Mouse (Mus musculus) lung, embryonic 16.5 days (tissue): Measurements from ENCODE around the gene Tmprss3. TPM values are rescaled to one million over a fixed set of nuclear protein-coding genes. Genes with fewer than 3 reads are reported as not detected.

ENCODE experiments used
- ATAC-seq: fragments of 200-750 bp; cut with Nextera tagmentation; 2 replicates; pipeline ENCODE4 v1.8.0; 2017; ENCODE audit warnings: low read depth, mild to moderate bottlenecking, moderate library complexity
- H3K27ac ChIP-seq: fragments of 300-500 bp; sonication (generic); 2 replicates; pipeline ENCODE4 v1.5.1; 2014; ENCODE audit warnings: mild to moderate bottlenecking, control low read depth, low read length
- H3K27me3 ChIP-seq: fragments of 300-500 bp; sonication (generic); 2 replicates; pipeline ENCODE4 v1.6.1; 2014; ENCODE audit warnings: low read depth, low read length, mixed read lengths; ENCODE audit not compliant: control insufficient read depth, insufficient read depth
- H3K36me3 ChIP-seq: fragments of 300-500 bp; sonication (generic); 2 replicates; pipeline ENCODE4 v1.6.1; 2014; ENCODE audit warnings: low read length; ENCODE audit not compliant: control insufficient read depth, insufficient read depth
- H3K4me1 ChIP-seq: fragments of 300-500 bp; sonication (generic); replicated peaks from 2 replicates; pipeline ENCODE4 v1.6.1; 2014; ENCODE audit warnings: low read length, mixed read lengths; ENCODE audit not compliant: control insufficient read depth, insufficient read depth
- H3K4me2 ChIP-seq: fragments of 300-500 bp; sonication (generic); 2 replicates; pipeline ENCODE4 v1.6.1; 2014; ENCODE audit warnings: low read depth, low read length, control low read depth
- H3K4me3 ChIP-seq: fragments of 300-500 bp; sonication (generic); 2 replicates; pipeline ENCODE4 v1.5.1; 2014; ENCODE audit warnings: mild to moderate bottlenecking, low read length, control low read depth
- H3K9ac ChIP-seq: fragments of 300-500 bp; sonication (generic); 2 replicates; pipeline ENCODE4 v1.6.1; 2014; ENCODE audit warnings: low read length, control low read depth
- H3K9me3 ChIP-seq: fragments of 300-500 bp; sonication (generic); 2 replicates; pipeline ENCODE4 v1.6.1; 2016; ENCODE audit warnings: low read length; ENCODE audit not compliant: control insufficient read depth
- WGBS: fragments of 180-500 bp; shearing (Covaris S2); extraction: QIAGEN DNeasy Blood & Tissue Kit; methylation state at CpG from one replicate; pipeline ENCODE4 v1.1.7; 2014; 5-methylcytosine and 5-hydroxymethylcytosine counted together
- polyA plus RNA-seq: library from polyadenylated mRNA; unstranded; fragments of >200 nt; fragmentation: Nextera tagmentation; extraction: Ambion mirVana; gene quantifications from 2 replicates; pipeline ENCODE4 v1.2.1, GENCODE M21; 2015

Gene Tmprss3
- polyA plus RNA-seq, 1 experiment from 2014 or later: not detected

GRCm38 (mm10) chr17:31134913-31135312, 63.9 kb downstream of the Tmprss3 start:
- Histone ChIP-seq H3K27me3 (no peaks in the 10 kb centered on the region), H3K4me1 (no peaks in the 10 kb centered on the region), H3K4me3 (no peak overlapping the region), H3K9ac (no peak overlapping the region), H3K9me3 (no peaks in the 10 kb centered on the region), H3K4me2 (no peak overlapping the region), H3K27ac (no peak overlapping the region), H3K36me3 (no peaks in the 10 kb centered on the region)
- no peak for ATAC-seq
- WGBS: 69% methylated on average over 6 of the region's 6 CpGs

DNA sequence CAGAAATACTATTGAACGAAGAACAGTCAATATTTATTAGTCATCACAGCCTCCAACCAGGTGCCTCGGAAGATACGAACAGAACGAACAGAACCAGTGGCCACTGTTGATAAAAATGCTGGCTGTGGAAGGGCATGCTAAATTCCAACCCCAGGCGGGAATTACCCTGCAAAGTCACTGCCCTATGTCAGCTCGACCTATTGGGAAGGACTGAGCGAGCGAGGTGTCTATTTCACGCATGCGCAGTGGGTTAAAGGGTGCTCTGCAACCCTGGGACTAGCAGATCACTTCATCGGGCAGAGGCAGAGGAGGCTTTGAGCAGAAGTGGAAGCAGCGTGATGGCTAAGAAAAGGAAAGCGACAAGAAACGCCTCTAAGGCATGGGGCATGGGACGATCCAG, 65.0 kb downstream of the Tmprss3 start:
- Histone ChIP-seq H3K4me1 (no peaks in the 10 kb centered on the region), H3K4me3 (no peak overlapping the region), H3K27me3 (no peaks in the 10 kb centered on the region), H3K9me3 (no peaks in the 10 kb centered on the region), H3K27ac (no peak overlapping the region), H3K9ac (no peak overlapping the region), H3K4me2 (no peak overlapping the region), H3K36me3 (no peaks in the 10 kb centered on the region)
- ATAC-seq: no peak
- WGBS: 55% methylated on average over 15 of the region's 15 CpGs

- Histone ChIP-seq H3K4me2 (no peak overlapping the region), H3K9me3 (no peaks in the 10 kb centered on the region), H3K36me3 (no peaks in the 10 kb centered on the region), H3K4me3 (no peak overlapping the region), H3K4me1 (no peaks in the 10 kb centered on the region), H3K27ac (no peak overlapping the region), H3K27me3 (no peaks in the 10 kb centered on the region), H3K9ac (no peak overlapping the region)
- WGBS: 62% methylated on average over 10 of the region's 10 CpGs
- no peak for ATAC-seq
Measured at GRCm38 (mm10) chr17:31131269-31131821, 67.4 kb downstream of the Tmprss3 start.

GRCm38 (mm10) chr17:31129452-31129851, 69.3 kb downstream of the Tmprss3 start, which contains the start of gene Tff3:
Tff3 (minus strand) TSS chr17:31129646.
- Histone ChIP-seq H3K9ac (no peak within 1 kb of the TSS), H3K27ac (no peak within 1 kb of the TSS), H3K4me2 (no peak within 1 kb of the TSS), H3K36me3 (no peaks in the 10 kb centered on the region), H3K27me3 (no peaks in the 10 kb centered on the region), H3K4me3 (no peak within 1 kb of the TSS), H3K9me3 (no peaks in the 10 kb centered on the region), H3K4me1 (no peaks in the 10 kb centered on the region)
- ATAC-seq: no peak
- WGBS: 23% methylated on average over 2 of the region's 2 CpGs

Other genes starting within 250 kb of the Tmprss3 start
- gene Umodl1, start 244.3 kb downstream of the Tmprss3 start, polyA plus RNA-seq: 0.44 and 0.74 TPM in 2 replicates
- gene Abcg1, start 141.3 kb downstream of the Tmprss3 start, polyA plus RNA-seq: 12.9 and 15.1 TPM in 2 replicates
- gene Tff3, start 69.3 kb downstream of the Tmprss3 start, polyA plus RNA-seq: 0.58 and 1.6 TPM in 2 replicates
- gene Tff2, start 54.7 kb downstream of the Tmprss3 start, polyA plus RNA-seq: 0.46 TPM in 1 of 2 replicates, not detected in the other
- gene Tff1, start 33.7 kb downstream of the Tmprss3 start, polyA plus RNA-seq: not detected in 2 replicates
- 0.90 and 1.6 TPM in 2 replicates for gene Ubash3a, start 8.9 kb upstream of the Tmprss3 start, polyA plus RNA-seq
- 20.1 and 24.0 TPM in 2 replicates for gene Rsph1, start 78.4 kb upstream of the Tmprss3 start, polyA plus RNA-seq
- 13.4 and 13.5 TPM in 2 replicates for gene Slc37a1, start 87.8 kb upstream of the Tmprss3 start, polyA plus RNA-seq
- gene Pde9a, start 187.2 kb upstream of the Tmprss3 start, polyA plus RNA-seq: 29.5 and 31.5 TPM in 2 replicates